Mouse (Mus musculus): Measurements from ENCODE around the gene Mrpl55.
A peak's percentile ranks its signal among the peaks of the same experiment; 100 is the strongest.
"Not testable (repeated sequence)": the region's sequence is repeated elsewhere in the genome, so short reads cannot be mapped to it uniquely, and the experiment has no call there.

The Mrpl55 gene

DNA sequence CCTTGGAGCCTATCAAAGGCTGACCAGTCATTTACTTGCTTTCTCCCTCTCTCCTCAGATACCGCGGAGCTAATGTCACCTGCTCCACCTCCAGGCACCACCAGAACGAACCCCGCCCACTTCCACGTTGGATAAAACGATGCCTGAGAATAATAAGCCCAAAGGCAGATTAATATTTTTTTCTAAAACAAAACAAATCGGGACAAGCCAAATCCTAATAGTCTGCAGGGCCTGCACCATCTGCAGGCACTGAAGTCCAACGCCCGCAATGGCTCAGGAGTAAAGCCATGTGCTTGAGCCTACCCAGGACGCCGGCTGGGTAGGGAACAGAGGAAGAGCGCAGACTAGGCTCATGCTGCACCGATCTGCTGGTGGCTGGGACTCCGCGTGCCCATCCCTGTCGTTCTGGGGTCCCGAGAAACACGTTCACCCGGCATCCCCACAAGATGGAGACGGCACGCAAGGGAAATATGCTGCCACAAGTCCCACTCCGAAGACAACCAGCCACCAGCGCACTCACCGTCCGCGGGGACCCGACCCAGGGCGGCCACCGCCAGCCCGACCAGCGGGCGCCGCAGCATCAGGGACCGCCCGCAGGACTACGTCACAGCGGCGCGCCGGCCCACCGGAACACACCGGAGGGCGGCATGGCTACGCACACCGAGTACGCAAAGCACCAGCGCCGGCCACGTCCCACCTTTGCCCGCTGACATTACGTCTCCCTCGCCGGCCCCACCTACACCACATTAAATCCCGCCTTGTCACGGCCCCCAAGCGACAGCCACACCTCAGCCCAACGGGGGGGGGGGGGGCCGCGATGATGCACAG lies 10.8 kb upstream of the Mrpl55 start:
- DNase-seq (ENCODE audit: low spot score in 2 of 2) = peak; percentile 86 to 87

DNA sequence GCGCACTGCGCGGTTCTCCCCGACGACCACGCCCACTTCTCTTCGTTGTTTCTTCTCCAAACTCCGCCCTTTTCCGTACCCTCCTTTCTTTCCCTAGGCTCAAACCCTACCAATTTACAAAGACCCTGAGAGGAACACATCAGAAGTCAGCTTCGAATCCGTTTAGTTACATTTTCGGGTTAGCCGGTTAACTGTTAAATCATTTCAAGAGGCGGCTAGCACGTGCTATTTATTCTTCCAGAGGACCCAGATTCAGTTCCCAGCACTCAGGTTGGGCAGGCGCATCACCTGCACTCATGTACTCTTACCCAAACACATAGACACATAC lies 10.3 kb upstream of the Mrpl55 start, which contains the start of gene Guk1:
Gene Guk1, minus strand, starts transcription at position 154 of the 328 bp plus-strand sequence.
- no peak for DNase-seq (ENCODE audit: low spot score in 2 of 2)

DNA sequence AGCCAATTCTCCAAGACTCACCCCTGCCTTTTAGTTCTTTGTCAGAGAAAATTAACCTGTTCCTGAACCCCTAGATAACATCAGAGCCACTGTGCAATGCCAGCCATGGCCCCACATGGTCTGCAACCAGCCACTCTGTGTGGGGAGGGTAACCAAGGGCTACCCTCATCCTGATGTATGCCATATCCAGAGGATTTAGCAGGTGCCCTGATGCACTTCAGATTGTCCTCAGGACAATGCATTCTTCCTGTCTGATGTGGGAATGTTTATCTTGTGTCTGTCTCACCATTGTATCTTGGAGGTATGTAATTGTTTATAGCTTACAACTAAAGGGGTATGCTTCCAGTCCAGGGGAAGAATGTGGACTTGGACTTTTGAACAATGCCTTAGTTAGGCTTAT lies 6.1 kb upstream of the Mrpl55 start:
- no peak for DNase-seq (ENCODE audit: low spot score in 2 of 2)

DNA sequence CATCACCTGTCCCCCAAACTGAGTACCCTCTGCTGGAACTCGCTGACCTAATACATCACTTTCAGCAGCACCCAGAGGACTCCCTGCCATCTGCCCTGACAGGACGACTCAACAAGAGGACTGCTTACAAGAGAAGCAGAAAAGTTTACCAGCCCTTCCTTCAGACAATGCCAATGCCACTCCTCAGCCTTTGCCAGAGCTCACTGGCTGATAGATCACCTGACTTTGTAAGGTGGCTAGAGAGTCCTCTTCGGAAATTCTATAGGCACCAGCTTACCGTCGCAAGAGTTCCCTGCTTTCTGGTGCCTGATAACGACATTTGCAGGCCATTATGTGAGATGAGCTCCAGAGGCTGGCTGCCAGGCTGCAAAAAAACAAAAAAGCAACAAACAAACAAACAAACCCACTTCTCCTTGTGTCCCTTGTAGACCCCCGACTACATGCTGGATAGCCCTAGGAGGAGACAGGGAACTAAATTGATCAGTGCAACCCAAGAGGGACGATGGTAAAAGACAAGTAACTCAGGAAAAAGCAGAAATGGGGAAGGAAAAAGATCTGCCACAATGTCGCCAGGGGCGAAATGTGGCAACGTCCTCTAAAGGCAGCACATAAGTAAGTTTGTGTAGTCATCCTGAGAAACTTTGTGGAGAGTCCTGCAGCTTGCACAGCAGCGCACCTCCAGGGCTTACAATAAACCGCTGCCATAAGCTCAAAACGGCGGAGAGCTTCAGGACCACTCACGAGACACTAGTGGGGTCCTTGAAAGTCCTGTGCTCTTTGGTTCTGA lies 877 bp upstream of the Mrpl55 start:
- DNase-seq (ENCODE audit: low spot score in 2 of 2) = no peak

DNA sequence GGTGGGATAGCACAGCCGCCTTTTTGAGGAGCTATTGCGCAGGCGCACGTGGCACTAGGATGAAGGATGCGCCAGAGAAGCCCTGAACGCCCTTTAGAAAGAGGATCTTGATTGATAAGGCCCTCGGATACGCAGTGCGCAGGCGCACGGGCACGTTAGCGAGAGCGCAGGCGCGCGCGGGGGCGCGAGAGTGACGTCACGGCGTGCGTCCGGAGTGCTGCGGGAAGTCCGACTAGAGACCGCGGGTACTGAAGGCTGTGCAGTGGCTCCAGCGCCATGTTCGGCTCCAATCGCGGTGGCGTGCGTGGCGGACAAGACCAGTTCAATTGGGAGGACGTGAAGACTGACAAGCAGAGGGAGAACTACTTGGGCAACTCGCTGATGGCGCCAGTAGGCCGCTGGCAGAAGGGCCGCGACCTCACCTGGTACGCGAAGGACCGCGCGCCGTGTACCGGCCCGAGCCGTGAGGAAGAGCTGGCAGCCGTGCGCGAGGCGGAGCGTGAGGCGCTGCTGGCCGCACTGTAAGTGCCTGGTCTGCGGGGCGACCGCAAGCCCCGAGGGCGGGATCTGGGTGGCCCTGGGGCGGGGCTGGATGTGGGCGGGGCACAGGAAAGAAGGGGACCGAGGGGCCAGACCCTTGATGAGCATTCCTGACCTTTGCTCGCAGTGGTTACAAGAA lies 6.0 kb downstream of the Mrpl55 start, which contains the start of gene 2310033P09Rik:
Gene 2310033P09Rik, plus strand, starts transcription at position 169 of the 679 bp plus-strand sequence.
- DNase-seq (ENCODE audit: low spot score in 2 of 2) = peak; percentile 93 to 94

DNA sequence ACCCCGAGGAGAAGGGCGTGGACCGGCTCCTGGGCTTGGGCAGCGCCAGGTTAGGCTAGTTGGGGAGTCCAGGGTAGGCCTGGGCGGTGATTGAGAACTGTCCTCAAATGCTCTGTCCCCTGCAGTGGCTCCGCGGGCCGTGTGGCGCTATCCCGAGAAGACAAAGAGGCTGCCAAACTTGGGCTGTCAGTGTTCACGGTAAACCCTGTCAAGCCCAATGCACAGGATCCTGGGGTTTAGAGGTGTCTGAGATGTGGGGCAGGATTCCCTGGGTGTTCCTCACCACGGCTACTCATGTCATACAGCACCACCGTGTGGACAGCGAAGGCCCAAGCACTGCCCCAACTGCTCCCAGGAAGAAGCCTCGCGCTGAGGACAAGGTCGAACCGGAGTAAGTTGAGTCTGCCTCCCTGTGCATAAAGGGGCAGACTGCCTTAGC lies 6.7 kb downstream of the Mrpl55 start:
- DNase-seq (ENCODE audit: low spot score in 2 of 2) = peak in 1 of 2 experiments; percentile 49

DNA sequence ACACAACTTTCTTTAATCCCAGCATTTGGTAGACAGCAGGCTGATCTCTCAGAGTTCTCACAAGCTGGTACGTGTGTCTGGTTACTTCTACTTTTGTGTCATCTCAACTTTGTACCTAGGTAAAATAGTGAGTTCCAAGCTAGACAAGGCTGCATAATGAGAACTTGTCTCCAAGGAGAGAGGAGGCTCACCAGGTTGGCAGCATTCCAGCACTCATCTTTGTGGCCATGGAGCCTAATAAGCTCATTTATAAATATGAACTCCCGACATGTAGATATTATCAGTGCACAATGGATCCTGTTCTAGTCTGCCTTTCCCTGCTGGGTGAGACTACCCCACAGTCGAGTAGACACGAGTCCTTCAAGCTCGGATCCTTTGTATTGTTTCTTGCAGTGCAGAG lies 7.3 kb downstream of the Mrpl55 start:
- DNase-seq (ENCODE audit: low spot score in 2 of 2) = no peak

DNA sequence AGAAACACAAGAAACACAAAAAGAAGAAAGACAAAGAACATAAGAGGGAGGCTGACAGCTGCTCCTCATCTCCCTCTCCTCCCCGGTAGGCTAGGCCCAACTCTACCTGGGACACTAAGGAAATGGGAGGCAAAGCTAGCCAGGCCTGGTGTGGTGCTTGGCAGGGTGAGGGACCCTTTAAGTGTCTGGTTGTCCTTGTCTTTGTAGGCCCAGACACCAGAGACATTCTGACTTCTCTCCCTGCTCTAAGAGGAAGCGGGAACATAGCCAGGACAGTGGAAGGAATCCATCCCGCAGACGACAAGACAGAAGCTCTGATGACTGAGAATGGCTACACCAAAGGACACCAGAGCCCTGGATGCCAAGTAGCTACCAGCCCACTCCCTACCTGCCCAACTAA lies 7.7 kb downstream of the Mrpl55 start:
- no peak for DNase-seq (ENCODE audit: low spot score in 2 of 2)

DNA sequence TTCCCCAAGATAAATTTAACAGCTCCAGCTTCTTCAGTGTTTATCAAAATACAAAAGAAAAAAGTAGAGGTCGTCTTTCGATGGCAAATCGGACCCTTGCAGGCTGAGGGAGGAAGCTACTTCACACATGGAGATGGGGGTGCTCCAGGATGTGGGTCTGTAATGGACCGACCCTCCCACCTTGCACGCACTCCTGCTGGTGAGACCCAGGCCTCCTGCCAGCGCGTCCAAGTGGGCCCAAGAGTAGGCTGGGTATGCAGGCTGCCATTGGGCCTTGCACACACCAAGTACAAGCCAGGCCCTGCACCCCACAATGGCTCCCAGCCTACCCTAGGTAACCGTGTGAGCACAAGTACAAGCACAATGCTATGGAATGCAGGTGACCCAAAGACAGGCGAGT lies 9.3 kb downstream of the Mrpl55 start:
- DNase-seq (ENCODE audit: low spot score in 2 of 2) = not testable (repeated sequence)

DNA sequence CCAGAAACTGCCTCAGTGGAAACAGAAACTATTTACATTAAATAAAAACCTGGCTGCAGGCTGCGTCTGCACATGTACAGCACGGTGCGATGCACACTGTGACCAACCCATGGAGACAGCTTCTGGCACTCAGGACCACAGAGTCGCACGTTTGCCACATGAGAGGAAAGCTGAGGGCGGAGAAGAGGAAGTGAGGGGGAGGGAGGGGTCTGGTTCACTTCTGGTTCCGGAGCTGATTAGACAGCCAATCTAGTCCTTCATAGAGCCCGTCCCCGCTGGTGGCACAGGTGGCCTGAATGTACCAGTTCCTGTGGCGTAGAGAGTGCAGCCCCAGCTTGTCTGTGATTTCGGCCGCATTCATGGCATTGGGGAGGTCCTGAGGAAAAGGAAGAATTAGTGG lies 10.0 kb downstream of the Mrpl55 start:
- not testable (repeated sequence) for DNase-seq (ENCODE audit: low spot score in 2 of 2)

DNA sequence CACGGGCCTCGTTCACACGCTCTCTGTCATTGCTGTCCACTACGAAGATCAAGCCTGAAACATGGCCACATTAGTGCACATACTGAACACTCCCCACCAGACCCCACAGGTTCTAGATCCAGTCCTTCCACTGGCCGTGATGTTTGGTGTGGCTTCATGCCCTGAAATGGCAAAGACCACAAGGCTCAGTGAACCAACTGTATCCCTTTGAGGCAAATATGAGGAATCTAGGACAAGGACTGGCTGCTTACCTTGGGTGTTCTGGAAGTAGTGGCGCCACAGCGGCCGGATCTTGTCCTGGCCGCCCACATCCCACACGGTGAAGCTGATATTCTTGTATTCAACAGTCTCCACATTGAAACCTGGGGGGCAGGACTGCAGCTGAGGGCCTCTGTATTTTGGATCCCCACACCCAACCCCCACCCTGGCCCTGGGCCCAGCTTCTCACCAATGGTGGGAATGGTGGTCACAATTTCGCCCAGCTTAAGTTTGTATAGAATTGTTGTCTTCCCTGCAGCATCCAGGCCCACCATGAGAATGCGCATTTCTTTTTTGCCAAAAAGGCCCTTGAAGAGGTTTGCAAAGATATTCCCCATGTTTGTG lies 10.7 kb downstream of the Mrpl55 start:
- DNase-seq (ENCODE audit: low spot score in 2 of 2) = no peak

DNA sequence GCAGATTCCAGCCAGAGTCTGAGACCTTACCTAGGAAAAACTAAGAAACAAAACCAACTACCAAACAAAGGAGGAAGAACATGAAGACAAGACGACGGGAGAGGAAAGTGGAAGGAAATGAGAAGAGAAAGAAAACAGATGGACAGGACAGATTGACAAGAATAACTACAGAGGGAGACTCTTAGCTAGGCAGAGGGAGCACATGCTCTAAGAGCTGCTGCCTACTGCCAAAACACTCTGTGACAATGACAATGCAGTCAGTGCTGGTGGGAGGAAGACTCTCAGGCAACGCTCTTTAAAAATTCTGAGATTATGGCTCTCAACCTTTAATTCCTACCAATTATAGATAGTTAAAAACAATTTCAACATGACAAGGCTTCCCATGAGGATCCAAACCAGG lies 14.7 kb downstream of the Mrpl55 start:
- DNase-seq (ENCODE audit: low spot score in 2 of 2) = no peak

DNA sequence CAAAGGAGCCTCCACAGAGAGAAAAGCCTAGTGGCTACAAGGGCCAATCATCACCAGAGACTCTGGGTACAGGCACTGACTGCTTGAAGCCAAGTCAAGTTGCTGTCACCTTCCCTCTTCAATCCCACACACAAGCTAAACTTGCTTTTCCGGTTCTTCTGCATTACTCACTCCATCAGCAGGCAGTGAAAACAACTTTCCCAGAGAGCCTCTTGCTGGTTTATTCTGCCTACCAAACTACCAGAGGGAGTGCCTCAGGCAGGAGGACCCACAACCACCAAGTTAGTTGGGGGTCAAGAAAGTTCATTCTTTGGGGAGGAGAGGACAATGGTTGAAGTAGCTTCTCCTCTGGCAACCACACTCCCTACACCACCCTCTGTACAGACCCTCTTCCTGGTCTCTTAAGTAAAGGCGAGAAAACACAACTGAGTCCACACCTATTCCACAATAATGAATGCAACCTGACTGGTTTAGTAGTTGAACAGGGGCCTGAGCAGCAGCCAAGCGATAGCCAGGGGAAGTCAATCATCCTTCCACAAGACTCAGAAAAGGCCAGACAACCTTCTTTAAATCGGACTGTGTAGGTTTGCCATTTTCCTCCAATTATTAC lies 16.2 kb downstream of the Mrpl55 start:
- DNase-seq (ENCODE audit: low spot score in 2 of 2) = no peak

DNA sequence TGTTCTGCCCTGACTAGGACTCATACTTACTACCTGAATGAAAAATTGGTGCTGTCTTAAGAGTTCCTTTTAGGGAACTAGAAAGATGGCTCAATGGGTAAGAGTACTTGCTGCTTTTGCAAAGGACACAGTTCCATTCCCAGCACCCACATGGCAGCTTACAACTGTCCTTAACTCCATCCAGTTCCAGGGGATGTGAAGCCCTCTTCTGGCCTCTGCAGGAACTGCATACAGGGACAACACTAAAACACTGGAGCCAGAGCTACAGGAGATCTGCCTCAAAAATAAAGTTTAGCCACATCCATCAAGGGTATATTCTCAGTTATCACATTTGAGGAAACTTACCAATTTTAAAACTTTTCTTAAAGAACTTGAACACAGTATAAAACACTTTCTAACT lies 16.8 kb downstream of the Mrpl55 start:
- DNase-seq (ENCODE audit: low spot score in 2 of 2) = no peak

DNA sequence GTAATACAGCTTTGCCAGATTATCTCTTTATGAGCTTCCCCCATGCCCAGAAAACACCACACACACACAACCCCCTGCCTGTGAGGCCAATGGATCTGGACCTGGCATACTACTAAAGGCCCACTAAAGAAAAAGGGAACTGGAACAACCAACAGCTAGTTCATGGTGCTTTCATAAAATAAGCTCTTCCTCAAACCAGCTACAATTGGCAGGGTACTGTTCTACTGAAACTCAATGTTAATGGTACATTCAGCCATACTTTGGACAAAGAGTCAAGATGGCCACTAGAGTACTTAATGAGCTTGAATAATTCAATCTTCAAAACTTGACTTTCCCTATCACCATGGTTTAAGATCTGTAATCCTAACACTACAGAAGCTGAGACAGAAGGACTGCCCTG lies 19.3 kb downstream of the Mrpl55 start:
- DNase-seq (ENCODE audit: low spot score in 2 of 2) = no peak

DNA sequence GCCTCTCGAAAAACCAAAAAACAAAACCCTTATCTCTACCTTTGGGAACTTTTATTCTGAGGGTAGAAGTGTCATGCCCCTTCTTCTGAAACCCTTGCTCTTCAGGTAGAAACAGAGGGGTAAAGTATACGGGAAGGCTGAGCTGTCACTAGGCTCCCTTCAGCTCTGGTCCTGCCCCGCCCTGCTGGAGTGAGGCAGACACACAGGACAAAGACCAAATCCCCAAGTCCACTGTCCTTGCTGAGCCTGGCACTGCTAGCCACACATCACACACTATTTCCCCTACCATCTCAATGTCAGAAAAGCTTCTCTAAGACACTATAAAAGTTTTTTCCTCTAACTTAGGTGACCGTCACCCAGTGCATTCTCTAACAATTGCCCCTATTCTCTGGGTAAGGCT lies 20.0 kb downstream of the Mrpl55 start:
- DNase-seq (ENCODE audit: low spot score in 2 of 2) = no peak

DNA sequence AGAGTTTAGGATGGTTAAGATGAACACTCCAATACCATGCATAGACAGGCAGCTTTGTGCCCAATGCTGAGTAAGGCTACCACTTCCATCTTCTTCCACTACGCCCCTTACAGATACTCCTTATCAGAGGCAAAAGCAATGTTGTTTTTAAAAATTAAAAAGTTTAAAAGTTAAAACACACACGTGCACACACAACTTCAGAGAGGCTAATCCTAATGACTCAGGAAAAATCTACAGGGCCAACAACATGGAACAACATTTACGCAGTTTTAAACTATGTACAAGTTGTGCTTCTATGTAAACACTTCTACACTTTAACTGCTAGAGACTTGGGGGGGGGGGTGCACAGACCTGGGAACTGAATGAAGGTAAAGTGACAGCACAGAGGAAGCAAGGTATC lies 21.7 kb downstream of the Mrpl55 start:
- no peak for DNase-seq (ENCODE audit: low spot score in 2 of 2)

DNA sequence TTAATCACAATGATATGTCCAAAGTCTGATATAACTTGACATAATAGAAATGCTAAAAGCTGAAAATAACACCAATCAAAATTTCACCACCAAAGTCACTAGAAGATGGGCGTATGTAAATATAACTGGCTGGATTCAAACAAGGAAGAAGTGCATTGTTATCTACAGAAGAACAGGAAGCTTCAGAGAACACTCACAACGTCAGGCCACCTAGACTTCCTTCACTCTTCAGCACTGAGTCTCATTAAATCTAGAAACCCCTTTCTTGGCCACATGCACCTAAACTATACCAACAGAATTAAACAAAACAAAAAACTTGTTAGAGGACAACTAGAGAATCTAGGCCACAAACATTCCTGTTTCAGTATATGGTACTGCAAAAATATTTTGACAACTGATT lies 22.2 kb downstream of the Mrpl55 start:
- DNase-seq (ENCODE audit: low spot score in 2 of 2) = no peak

DNA sequence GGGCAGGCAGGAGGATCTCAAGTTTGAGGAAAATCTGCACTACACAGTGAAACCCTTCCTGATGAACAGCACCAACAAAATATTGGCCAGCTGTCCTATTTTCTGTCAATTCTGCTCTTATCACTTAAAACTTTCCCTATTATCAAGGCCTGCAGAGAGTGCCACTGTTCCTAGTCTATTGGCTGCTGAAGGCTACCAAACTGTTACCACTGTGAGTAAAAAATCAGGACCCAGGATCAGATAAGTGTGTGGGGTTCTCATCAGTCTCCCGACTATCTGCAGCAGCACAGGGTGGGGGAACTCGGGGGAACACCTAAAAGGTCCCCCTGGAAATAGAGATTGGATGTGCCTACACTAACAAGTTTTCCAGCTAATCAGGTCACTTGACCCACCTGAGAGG lies 22.9 kb downstream of the Mrpl55 start:
- no peak for DNase-seq (ENCODE audit: low spot score in 2 of 2)

DNA sequence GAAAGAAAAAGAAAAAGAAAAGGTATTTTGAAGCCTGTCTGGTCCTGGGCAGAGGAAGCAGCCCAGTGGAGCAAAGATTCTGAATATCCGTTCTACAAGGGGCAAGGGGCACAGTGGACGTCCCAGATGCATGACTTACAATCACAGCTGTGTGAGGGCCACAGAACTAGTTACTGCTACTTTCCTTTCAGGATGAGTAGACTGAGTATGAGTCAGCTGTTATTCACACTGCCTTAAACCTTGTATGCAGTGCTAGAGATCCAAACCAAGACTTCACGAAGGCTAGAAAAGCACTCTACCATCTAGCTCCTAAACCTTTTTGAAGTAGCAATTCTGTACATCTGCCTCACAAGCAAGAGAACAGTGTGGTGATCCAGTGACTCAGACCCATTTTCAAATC lies 24.0 kb downstream of the Mrpl55 start:
- no peak for DNase-seq (ENCODE audit: low spot score in 2 of 2)

DNA sequence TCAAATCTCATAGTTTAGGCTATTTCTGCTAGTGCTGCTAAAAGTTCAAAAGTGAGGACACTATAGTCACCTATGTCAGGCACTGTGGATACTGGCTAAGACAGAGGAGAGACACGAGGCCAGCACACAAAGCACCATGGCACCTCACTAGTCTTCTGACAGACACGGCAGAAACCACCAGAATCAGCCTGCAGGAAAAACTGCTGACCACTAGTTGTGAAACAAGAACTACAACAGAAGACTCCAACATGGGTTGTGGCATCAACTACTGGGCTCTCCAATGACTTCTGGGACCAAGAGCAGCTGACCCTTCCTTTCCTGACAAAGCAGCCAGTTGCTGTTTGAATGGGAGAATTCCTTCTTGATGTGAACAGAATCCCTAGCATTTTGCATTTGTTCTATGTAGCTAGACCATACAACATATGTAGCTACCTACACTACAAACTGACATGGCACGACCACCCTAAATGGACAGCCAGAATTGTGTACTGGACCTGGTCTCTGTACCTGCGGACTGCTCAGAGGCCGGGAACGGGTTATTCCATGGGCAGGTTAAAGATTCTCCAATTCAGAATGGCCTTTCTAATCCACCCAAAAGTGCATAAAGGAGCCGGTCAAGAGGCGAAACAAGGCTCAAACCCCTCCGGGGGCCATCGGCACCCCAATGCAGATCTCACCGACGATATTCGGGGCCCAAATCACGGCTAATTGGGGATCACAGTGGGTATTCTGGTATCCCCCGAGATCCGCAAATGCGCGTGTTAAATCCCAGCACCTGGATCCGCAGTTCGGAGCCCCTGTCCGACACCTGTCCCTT lies 24.7 kb downstream of the Mrpl55 start:
- no peak for DNase-seq (ENCODE audit: low spot score in 2 of 2)

Data from frontal cortex, postnatal 14 days (tissue).